Mouse (Mus musculus) lung, postnatal 0 days (tissue): ENCODE results near the gene Rmnd5b. TPM values are rescaled to one million over a fixed set of nuclear protein-coding genes. Genes with fewer than 3 reads are reported as not detected.
"Not testable (repeated sequence)": the region's sequence is repeated elsewhere in the genome, so short reads cannot be mapped to it uniquely, and the experiment has no call there.

Experiments
- ATAC-seq: fragments of 200-750 bp; cut with Nextera tagmentation; 2 replicates; pipeline ENCODE4 v1.8.0; 2017; ENCODE audit warnings: moderate library complexity
- DNase-seq: peaks from one replicate; pipeline ENCODE4 v3.0.0-alpha.2; 2016; ENCODE audit warnings: low spot score
- H3K27ac ChIP-seq: fragments of 300-500 bp; sonication (generic); 2 replicates; pipeline ENCODE4 v1.5.1; 2014; ENCODE audit warnings: antibody characterized with exemption, mild to moderate bottlenecking, low read length, mixed read lengths
- H3K27me3 ChIP-seq: fragments of 300-500 bp; sonication (generic); replicated peaks from 2 replicates; pipeline ENCODE4 v1.6.1; 2014; ENCODE audit warnings: low read length, mixed read lengths; ENCODE audit not compliant: insufficient read depth
- H3K36me3 ChIP-seq: fragments of 300-500 bp; sonication (generic); 2 replicates; pipeline ENCODE4 v1.6.1; 2014; ENCODE audit warnings: low read length, mixed read lengths; ENCODE audit not compliant: insufficient read depth
- H3K4me1 ChIP-seq: fragments of 300-500 bp; sonication (generic); 2 replicates; pipeline ENCODE4 v1.6.1; 2014; ENCODE audit warnings: antibody characterized with exemption, low read depth, low read length, mixed read lengths; ENCODE audit not compliant: insufficient read depth
- H3K4me2 ChIP-seq: fragments of 300-500 bp; sonication (generic); replicated peaks from 2 replicates; pipeline ENCODE4 v1.6.1; 2014; ENCODE audit warnings: low read depth, mild to moderate bottlenecking, low read length, moderate library complexity, mixed read lengths
- H3K4me3 ChIP-seq: fragments of 300-500 bp; sonication (generic); 2 replicates; pipeline ENCODE4 v1.5.1; 2014; ENCODE audit warnings: low read depth, low read length
- H3K9ac ChIP-seq: fragments of 300-500 bp; sonication (generic); replicated peaks from 2 replicates; pipeline ENCODE4 v1.6.1; 2014; ENCODE audit warnings: low read depth, mild to moderate bottlenecking
- H3K9me3 ChIP-seq: fragments of 300-500 bp; sonication (generic); 2 replicates; pipeline ENCODE4 v1.6.1; 2016; ENCODE audit warnings: low read length, mixed read lengths
- CTCF ChIP-seq: IDR thresholded peaks from 2 replicates; pipeline ENCODE4 v1.5.1; 2016; ENCODE audit warnings: antibody characterized with exemption, mild to moderate bottlenecking
- EP300 ChIP-seq: IDR thresholded peaks from 2 replicates; pipeline ENCODE4 v1.6.1; 2016; ENCODE audit warnings: antibody characterized with exemption, mild to moderate bottlenecking, control low read depth
- WGBS: fragments of 180-500 bp; shearing (Covaris S2); extraction: QIAGEN DNeasy Blood & Tissue Kit; methylation state at CpG from one replicate; pipeline ENCODE4 v1.1.7; 2014; 5-methylcytosine and 5-hydroxymethylcytosine counted together
- polyA plus RNA-seq: library from polyadenylated mRNA; unstranded; fragments of >200 nt; fragmentation: Nextera tagmentation; extraction: Ambion mirVana; gene quantifications from 2 replicates; pipeline ENCODE4 v1.2.1, GENCODE M21; 2015

Gene Rmnd5b
- polyA plus RNA-seq, 1 experiment from 2014 or later = 46.4 TPM

DNA sequence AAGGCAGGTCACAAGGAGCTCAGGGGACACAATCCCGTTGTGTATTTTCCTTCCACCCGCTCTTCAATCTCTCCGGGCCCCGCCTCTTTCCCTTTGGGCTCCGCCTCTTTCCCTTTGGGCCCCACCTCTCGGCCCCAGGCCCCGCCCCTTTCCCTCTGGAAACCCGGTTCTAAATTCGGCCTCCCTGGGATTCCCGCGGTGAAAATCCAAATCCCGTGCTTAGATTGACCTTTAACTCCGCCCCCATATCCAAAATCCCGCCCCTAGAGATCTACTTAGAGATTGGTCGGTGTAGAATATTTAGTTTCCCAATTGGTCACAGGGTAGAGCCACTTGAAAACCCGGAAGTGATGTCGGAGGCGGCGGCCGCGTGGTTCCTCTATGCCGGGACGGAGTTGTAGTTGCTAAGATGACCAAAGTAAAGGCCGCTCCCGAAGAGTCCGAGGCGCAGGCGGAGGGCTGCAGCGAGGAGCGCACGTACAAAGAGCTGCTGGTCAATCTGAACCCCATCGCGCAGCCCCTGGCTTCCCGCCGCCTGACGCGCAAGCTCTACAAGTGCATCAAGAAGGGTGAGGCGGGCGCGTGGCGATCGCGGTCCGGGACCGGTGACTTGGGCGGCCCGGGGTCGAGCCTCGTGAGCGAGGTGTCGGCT is 16.2 kb downstream of the Rmnd5b start, which contains the start of gene Nhp2:
Nhp2 (plus strand) TSS at position 327 of the 652 bp plus-strand sequence.
- peak within 1 kb of the TSS; percentile 74 for H3K4me2 ChIP-seq
- DNase-seq (peak; percentile 99), ATAC-seq (peak; percentile 90)
- H3K27me3 ChIP-seq = no peaks in the 10 kb centered on the region
- H3K9ac ChIP-seq = peak within 1 kb of the TSS; percentile 46
- H3K27ac ChIP-seq = peak within 1 kb of the TSS; percentile 7
- peak within 1 kb of the TSS; percentile 50 for H3K4me3 ChIP-seq
- H3K4me1 ChIP-seq = peaks cover 13% of the 10 kb centered on the region
- no peaks in the 10 kb centered on the region for H3K9me3 ChIP-seq
- peaks cover 20% of the 10 kb centered on the region for H3K36me3 ChIP-seq
- no peak for TF ChIP-seq CTCF
- TF ChIP-seq EP300 = peak; percentile 61; the same call in 1 of the 2 replicates
- WGBS = under 1% methylated on average over 51 of the region's 51 CpGs

DNA sequence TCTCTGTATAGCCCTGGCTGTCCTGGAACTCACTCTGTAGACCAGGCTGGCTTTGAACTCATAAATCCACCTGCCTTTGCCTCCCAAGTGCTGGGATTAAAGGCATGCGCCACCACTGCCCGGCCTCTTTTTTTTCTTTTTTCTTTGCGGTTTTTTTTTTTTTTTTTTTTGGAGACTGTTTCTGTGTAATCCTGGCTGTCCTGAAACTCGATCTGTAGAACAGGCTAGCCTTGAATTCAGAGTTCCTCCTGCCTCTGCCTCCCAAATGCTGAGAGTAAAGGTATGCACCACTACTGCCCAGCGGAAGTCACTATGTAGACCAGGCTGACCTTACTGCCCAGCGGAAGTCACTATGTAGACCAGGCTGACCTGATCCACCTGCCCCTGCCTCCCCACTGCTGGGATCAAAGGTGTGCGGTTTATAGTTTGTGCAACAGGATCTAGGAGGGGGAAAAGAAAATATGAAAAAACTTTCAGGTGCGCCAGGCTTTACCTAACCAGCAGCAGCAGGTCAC is 16.7 kb downstream of the Rmnd5b start:
- WGBS = 45% methylated on average over 8 of the region's 8 CpGs
- no peak overlapping the region for H3K9ac ChIP-seq
- peaks cover 14% of the 10 kb centered on the region for H3K36me3 ChIP-seq
- peaks cover 16% of the 10 kb centered on the region for H3K4me1 ChIP-seq
- peak overlapping the region; percentile 74 for H3K4me2 ChIP-seq
- ATAC-seq = no peak; the same call in 1 of the 2 replicates
- DNase-seq = no peak
- H3K4me3 ChIP-seq = peak overlapping the region; percentile 50; the same call in 1 of the 2 replicates
- no peak for TF ChIP-seq CTCF
- TF ChIP-seq EP300 = no peak
- H3K9me3 ChIP-seq = no peaks in the 10 kb centered on the region
- H3K27ac ChIP-seq = no peak overlapping the region
- H3K27me3 ChIP-seq = no peaks in the 10 kb centered on the region

DNA sequence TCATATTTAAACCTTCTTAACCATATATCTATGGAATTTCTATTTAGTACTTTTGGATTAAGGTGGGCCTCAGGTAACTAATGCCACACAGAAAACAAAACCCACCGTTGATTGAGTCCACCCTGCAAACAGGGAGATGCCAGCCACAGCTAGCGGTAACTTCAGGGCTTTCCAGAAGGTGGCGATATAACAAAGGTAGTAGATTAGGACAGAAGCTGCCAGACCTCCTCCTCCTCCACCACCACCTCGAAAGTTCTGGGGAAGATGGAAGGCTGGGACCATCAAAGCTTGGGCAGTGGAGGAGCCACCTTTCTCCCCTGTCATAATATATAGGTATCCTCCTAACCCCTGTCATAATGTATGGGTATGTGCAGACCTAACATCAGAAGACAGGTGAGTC is 18.0 kb downstream of the Rmnd5b start:
- no peaks in the 10 kb centered on the region for H3K27me3 ChIP-seq
- no peak overlapping the region for H3K4me3 ChIP-seq
- no peaks in the 10 kb centered on the region for H3K9me3 ChIP-seq
- no peak overlapping the region for H3K4me2 ChIP-seq
- peaks cover 16% of the 10 kb centered on the region for H3K4me1 ChIP-seq
- H3K36me3 ChIP-seq = 0 out of 2 replicates have a peak, but pooled peaks cover 2% of the 10 kb centered on the region
- no peak overlapping the region for H3K9ac ChIP-seq
- DNase-seq (peak; percentile 89), ATAC-seq (no peak)
- H3K27ac ChIP-seq = no peak overlapping the region
- peak; percentile 91 for TF ChIP-seq CTCF
- no peak for TF ChIP-seq EP300
- 3% methylated on average over 4 of the region's 4 CpGs for WGBS

DNA sequence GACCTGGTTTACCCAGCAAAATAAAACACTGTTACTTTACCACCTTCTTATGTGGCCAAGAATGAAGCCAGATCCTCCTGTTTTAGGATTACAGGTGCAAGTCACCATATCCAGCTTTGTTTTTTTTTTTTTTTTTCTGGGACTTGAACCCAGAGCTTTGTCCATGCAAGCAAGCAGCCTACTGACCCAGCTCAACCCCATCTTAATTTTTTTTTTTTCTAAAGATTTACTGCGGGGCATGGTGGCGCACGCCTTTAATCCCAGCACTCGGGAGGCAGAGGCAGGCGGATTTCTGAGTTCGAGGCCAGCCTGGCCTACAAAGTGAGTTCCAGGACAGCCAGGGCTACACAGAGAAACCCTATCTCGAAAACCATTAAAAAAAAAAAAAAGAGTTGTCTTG is 19.6 kb downstream of the Rmnd5b start:
- ATAC-seq, DNase-seq, H3K9me3 ChIP-seq, H3K27me3 ChIP-seq, H3K9ac ChIP-seq, H3K36me3 ChIP-seq: not testable (repeated sequence)
- Histone ChIP-seq H3K4me2 (peak overlapping the region; percentile 58), H3K4me3 (0 out of 2 replicates have a peak overlapping the region, but pooled peaks have one; percentile 26), H3K27ac (peak overlapping the region; percentile 96), H3K4me1 (peaks cover 16% of the 10 kb centered on the region)
- 77% methylated on average over 5 of the region's 7 CpGs for WGBS

GRCm38 (mm10) chr11:51615601-51616000 is 20.1 kb downstream of the Rmnd5b start:
- peak overlapping the region; percentile 32 for H3K9ac ChIP-seq
- H3K27me3 ChIP-seq = no peaks in the 10 kb centered on the region
- ATAC-seq = peak; percentile 76
- under 1% methylated on average over 14 of the region's 14 CpGs for WGBS
- no peaks in the 10 kb centered on the region for H3K9me3 ChIP-seq
- H3K4me3 ChIP-seq = peak overlapping the region; percentile 26
- H3K36me3 ChIP-seq = no peaks in the 10 kb centered on the region
- DNase-seq = peak; percentile 94
- peak overlapping the region; percentile 58 for H3K4me2 ChIP-seq
- H3K27ac ChIP-seq = peak overlapping the region; percentile 96
- peaks cover 15% of the 10 kb centered on the region for H3K4me1 ChIP-seq
- peak; percentile 2; the same call in 1 of the 2 replicates for TF ChIP-seq CTCF
- no peak for TF ChIP-seq EP300

DNA sequence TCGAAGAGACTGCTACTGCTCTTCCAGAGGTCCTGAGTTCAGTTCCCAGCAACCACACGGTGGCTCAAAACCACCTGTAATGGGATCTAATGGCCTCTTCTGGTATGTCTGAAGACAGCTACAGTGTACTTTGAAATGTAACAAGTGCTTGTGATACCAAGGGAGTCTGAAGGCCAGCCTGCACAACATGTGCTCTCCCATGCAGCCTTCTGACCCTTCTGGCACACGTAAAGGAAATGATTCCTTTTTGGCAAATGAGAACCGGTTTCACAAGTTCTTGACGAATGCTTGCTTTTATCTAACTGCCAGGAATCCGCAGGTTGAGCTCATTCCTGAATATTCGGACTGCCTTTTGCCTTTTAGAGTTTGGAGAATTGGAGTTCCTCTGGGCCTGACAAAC is 20.6 kb downstream of the Rmnd5b start:
- no peaks in the 10 kb centered on the region for H3K27me3 ChIP-seq
- TF ChIP-seq EP300 (peak; percentile 75), CTCF (no peak)
- peak overlapping the region; percentile 58 for H3K4me2 ChIP-seq
- WGBS = 10% methylated on average over 7 of the region's 7 CpGs
- peaks cover 10% of the 10 kb centered on the region for H3K4me1 ChIP-seq
- peak; percentile 93 for DNase-seq
- H3K9ac ChIP-seq = peak overlapping the region; percentile 32; the same call in 1 of the 2 replicates
- no peaks in the 10 kb centered on the region for H3K9me3 ChIP-seq
- H3K4me3 ChIP-seq = peak overlapping the region; percentile 26
- H3K27ac ChIP-seq = peak overlapping the region; percentile 96
- no peaks in the 10 kb centered on the region for H3K36me3 ChIP-seq
- peak; percentile 47 for ATAC-seq
